Mouse (Mus musculus) WW6 (cell line): ENCODE measurements around the gene Mrps34.

Experiments used
- DNase-seq: peaks from one replicate; pipeline ENCODE4 v3.0.0-alpha.2; 2013; ENCODE audit warnings: low read depth, low spot score

The Mrps34 gene

DNA sequence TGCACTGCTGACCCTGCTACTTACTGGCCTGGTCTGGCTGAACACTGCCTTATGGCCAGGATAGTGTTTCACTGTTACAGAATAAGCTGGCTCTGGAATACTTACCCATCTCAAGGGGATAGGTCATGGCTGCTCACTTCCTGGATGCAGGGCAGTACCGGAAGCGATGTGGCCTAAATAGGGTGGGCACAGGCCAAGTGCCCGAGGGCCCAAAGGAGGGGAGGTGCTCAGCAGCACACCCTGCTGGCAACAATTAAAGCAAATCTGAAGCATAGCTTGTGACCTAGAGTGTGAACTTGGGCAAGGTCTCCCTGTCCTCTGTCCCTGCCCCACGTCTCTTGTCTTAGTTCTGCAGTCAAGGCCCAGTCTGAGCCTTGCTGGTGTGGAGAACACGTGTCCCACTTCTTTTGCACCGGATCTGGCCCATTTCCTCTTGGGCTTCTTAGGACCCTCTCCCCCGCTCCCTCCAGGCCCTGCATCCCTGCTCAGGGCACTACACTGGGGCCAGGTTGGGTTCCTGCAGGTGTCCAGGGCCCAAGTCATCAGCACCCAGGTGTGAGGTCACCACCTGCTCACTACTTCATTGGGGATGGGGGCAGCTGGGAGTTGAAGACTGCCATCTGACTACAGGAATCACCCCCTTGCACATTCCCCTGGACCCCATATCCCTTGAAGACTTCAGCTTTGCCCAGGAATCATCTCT is 13.0 kb upstream of the Mrps34 start:
- DNase-seq = no peak

DNA sequence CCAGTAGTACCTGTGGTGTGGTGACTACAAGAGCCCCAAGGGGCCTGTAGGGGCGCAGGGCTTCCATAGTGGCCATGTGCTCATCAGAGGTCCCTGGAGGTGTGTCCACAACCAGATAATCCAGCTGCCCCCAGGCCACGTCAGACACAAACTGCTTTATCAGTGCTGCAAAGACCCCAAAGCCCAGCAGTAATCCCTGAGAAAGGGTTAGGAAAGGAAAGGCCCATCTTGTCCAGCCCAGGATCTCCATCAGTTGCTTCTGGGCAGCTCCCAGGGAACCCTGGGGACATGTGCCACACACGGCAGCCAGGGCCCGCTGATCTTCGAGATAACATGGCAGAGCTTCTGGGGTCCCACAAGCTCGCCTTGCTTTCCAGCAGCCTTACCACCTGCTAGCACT is 10.5 kb upstream of the Mrps34 start:
- DNase-seq = no peak

DNA sequence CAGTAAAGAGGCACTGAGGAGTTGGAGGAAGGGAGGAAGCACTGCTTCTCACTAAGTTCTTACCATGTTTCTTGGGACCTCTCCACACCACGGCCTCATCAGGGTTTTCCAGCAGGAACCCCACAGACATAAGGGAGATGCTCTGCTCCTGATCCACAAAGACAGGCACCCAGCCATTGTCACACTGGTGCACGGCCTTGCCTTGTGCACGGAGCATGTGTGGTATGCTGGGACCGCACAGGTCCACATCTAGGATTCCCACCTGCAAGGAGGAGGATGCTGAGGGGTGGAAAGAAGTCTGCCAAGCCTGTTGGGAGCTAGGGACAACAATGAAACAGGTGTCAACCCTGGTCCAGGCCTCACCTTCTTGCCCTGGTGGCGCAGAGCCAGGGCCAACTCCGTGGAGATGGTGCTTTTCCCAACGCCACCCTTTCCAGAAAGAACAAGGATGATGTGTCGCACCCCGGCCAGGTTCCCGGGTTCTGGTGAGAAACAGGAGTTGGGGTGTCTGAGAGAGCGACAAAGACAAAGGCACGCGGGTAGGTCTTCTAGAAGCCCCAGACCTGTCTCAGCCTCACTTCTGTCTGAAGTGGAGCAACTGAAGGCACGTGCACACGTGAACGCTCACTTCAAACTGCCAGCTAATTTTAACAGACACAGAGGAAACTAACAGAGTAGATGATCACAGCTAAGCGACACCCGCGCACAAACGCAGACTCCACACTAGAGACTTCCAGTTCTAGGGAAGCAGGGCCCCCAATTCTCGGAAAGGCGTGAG is 9.4 kb upstream of the Mrps34 start:
- no peak for DNase-seq

DNA sequence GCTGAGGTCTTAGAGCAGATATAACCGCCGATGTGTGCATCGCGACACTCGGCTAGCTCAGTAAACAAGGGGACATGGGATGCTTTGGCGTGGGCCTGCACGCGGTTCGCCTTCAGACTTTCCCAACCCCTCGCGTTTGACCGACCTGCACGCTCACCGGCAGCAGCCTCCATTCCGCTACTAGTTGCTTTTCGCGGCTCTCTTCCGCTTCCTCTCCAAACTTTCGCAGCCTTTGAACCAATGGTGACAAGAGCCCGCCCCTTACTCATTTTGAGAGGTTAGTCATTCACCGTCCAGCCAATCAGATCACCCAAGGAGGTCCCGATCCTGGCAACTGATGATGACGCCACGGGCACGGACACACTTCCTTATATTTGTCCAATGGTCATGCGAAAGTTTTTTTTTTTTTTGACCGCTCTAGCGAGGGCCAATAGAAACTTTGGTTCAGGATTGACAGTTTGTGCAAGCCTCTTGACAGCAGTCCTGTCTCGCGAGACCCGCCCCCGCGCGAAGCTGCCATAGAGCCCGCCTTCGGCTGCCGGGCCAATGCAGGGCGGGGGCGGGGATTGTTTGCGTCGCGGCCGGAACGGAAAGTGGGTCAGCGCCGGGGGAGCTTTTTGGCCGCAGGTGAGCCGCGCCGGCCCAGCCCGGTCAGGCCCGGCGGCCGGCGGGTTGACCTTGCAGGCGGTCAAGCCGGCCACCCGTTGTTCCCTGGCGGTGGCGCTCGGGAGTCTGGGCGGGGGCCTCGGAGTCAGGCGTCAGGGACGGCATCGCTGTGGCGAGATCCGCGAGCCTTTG is 8.6 kb upstream of the Mrps34 start, which contains the start of the genes Nubp2 and Spsb3:
TSS of gene Nubp2 (minus strand) at position 216 of the 798 bp plus-strand sequence.
TSS of gene Spsb3 (plus strand) at position 510 of the 798 bp plus-strand sequence.
- peak; percentile 98 for DNase-seq

DNA sequence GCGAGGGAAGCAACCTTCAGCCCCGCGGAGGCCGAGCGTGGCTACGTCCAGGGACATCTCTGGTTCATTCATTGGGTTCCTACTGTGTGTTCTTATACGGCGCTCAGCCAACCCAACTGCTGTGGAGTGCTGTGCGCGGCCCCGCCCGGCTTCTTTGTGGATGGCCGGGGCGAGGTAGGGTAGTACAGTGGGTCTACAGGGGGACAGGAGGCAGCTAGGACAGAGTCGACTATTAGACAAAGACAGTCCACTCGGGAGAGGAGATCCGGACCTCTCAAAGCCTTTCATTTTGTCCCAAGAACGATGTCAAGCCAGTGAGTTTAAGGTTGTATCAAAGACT is 8.0 kb upstream of the Mrps34 start:
- DNase-seq = no peak

DNA sequence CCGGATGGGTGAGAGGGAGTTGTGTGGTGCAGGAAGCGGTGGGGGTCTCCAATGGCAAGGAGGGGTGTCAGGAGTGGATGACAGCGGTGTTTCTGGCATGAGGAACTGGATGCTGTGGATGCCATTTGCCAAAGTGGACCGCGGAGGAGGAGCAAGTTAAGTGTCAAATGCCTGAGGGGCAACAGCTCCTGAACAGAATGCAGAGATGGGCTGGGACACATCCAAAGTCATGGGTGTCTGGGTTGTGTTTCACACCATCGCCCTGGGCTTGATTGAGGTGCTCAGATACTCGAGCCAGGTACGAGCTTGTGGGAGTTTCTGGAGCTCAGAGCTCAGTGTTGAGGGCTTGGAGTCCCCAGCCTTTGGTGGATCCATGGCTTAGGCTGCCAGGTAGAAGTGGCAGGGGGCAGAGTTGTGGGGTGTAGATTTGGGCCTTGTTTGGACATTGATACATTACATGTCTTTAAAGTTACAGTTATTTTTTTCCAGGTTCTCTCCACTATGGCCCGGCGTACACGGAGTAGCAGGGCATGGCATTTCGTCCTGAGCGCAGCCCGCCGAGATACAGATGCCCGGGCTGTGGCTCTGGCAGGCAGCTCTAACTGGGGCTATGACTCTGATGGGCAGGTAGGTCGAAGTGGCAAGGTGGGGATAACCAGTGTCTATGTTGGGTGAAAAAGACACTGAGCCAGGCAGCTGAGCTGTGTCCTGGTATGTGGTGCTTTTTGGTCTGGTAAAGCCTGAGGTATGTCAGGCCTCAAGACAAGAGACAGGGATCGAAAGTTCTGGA is 7.4 kb upstream of the Mrps34 start:
- DNase-seq = no peak

DNA sequence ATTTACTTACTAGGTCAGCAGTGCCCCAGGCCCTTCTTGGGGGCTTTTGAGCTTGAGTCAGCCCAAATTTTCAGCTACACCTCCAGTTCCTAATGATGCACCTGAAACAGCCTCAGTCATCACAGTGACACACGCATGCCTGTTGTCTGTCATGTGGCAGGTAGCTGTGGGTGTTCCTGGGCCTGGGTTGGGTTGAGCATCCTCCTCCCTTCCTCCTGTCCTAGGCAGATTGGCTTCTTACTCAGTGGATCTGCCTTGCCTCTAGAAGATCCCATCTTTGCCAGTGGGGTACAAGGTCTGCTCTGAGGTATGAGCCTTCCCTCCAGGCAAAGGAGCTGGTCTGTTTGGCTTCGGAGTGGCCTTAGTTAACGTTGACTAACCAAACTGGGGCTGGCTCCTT is 6.1 kb upstream of the Mrps34 start:
- DNase-seq = no peak

DNA sequence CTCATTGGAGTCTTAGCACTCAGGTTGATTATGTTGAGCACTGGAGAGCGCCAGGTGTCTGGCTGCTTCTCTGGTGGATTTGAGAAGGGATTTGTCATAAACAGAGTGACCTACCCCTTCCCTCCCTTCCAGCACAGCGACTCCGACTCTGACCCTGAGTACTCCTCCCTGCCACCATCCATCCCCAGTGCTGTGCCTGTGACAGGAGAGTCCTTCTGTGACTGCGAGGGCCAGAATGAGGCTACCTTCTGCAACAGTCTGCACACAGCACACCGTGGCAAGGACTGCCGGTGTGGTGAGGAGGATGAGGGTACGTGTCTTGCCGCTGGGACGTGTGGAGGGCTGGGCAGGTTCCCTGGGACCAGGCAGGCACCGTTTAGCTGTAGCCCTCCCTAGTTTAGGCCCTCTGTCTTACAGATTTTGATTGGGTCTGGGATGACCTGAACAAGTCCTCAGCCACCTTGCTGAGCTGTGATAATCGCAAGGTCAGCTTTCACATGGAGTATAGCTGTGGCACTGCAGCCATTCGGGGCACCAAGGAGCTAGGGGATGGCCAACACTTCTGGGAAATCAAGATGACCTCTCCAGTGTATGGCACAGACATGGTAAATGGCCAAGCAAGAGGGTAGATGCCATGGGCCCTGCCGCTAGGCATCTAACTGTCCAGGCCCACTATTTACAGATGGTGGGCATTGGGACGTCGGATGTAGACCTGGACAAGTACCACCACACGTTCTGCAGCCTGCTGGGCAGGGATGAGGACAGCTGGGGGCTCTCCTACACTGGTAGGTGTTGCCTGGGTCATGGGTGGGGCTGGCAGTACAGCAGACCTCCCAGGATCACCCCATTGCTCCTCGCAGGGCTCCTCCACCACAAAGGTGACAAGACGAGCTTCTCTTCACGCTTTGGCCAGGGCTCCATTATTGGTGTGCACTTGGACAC is 4.5 kb upstream of the Mrps34 start:
- no peak for DNase-seq

DNA sequence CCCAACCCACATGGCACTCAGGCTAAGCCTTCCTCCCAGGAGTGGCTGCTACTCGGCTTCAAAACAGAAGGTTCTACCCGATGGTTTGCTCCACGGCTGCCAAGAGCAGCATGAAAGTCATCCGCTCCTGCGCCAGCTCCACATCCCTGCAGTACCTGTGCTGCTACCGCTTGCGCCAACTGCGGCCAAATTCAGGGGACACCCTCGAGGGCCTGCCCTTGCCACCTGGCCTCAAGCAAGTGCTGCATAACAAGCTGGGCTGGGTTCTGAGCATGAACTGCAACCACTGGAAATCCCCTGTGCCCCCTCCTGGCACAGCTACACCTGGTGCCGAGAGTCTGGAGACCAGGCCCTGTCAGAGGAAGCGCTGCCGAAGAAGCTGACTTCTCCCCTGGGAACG is 3.6 kb upstream of the Mrps34 start:
- no peak for DNase-seq

DNA sequence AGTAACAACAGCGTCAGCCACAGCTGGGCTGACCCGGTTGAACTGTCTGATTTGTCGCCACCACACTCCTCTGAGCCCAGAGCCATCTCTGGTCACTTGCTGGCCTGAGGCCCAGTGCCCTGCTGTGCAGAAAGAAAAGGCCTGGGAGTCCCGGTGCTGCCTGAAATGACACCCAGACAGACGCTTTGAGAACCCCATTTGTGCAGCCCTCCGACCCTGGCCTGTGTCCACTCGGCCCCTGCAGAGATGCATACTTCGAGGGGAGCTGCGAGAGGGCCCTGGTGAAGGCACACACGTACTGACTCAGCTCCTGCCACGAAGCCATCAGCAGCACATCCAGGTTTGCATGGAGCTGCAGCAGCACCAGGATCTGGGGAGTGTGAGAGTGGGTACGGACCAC is 2.1 kb upstream of the Mrps34 start:
- no peak for DNase-seq

DNA sequence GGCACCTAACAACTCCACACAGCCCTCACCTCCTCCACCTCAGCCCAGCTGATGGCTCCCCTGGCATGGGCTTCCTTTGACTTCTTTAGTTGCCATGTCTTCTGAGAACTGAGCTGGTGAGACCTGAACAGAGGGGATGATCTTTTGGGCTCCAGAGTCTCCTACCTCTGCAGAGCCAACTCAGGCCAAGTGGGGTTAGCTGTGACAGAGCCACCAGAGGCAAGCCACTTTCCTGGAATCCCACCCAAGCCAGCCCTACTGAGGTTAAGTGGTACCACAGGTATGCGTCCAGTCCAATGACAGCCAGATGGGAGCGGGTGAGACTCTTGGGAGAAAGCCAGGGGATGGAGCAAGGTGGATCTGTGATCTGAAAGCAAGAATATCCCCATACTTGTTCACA is 1.6 kb upstream of the Mrps34 start:
- no peak for DNase-seq

DNA sequence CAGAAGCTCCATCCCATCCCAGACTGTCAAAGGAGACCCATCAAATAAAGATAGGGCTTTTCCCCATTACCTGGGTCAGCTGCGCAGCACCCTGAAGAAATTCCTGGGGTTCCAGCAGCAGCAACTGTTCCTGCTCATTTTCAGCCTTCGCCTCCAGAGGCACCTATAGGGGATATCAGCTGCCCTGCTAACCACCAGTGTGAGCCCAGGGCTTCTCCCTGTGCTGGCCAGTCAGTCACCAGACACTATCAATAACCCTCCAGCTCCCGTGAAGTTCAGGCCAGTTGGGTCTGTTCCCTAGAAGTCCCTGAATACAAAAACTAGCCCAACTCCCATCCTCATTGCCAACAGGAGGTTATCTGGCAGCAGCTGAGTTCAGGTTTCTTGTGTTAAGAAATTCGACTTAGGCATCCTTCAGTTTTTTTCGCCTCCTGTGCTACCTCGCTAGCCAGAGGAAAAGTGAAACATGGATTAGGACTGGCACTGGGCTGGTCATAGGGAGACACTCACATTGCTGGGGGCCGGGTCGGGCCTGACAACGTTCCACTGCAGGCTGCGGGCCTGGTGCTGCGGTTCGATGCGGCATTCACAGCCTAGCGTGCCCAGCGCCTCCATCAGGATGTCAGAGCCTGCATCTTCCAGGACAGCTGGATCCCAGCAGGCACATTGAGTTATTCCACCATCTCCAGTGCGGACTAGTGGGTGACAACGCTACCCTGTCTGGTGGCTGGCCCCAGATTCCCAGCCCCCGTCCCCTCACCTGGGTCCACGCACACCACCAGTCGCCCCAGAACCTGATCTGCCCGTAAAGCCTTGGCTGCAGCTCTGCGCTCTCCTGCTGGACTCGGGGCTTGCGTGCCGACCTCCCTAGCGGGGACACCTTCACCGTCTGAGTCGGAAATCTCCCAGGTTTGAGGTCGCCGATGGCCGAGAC is 588 bp upstream of the Mrps34 start:
- DNase-seq = no peak

DNA sequence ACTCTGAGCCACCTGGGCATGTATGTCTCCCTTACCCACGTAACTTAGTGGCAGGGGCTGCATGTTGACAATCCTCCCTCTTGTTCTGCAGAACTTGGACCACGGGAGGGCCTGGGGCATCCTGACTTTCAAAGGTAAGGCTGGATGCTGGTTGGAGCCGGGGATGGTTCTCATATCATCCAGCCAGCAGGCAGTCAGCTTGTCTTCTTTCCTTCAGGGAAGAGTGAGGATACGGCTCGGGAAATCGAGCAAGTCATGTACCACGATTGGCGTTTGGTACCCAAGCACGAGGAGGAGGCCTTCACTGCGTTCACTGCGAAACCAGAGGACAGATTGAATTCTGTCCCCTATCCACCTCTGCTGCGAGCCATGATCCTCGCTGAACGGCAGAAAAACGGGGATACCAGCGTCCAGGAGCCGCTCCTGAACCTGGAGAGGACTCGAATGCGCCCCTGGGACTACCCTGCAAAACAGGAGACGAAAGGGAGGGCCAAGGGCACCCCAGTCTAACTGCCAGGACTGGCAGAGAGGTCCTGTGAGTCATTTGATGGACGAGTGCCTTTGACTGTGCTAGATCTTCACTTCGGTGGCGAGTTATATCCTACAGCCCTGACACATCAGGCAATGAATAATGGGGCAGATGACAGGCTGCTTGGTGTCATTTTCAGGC is 790 bp downstream of the Mrps34 start:
- DNase-seq = no peak

DNA sequence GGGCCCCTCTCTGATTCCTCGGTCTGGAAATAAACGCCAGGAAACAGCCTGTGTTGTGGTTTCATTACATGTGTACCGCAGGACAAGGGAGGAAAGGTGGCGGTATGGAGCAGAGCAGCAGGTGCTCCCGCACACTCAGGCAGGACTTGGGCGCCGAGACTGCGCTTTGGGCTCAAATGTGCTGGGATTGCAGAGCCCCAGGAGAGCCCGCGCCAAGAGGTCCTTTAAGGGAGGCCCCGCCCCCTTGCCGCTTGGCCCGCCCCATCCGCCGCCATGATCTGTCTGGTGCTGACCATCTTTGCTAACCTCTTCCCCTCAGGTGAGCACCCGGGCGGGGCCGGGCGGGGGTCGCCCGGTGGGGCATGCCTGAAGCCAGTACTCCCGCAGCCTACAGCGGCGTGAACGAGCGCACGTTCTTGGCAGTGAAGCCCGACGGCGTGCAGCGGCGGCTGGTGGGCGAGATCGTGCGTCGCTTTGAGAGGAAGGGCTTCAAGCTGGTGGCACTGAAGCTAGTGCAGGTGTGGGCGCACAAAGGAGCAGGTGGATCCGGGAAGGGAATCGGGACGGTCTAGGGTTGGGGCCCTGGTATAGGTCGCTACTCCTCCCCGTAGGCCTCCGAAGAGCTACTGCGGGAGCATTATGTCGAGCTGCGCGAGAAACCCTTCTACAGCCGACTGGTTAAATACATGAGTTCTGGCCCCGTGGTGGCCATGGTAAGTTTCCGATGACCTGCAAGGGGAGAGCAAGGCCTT is 1.5 kb downstream of the Mrps34 start, which contains the start of gene Nme3:
TSS of gene Nme3 (plus strand) at position 260 of the 752 bp plus-strand sequence.
- DNase-seq = no peak

DNA sequence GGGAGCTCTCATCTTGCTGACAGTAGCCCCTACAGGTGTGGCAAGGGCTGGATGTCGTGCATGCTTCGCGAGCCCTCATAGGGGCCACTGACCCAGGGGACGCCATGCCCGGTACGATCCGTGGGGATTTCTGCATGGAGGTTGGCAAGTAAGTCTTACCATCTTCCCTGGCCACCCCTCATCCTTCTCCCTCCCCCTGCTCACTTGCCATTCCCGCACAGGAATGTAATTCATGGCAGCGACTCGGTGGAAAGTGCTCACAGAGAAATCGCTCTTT is 2.0 kb downstream of the Mrps34 start:
- no peak for DNase-seq

DNA sequence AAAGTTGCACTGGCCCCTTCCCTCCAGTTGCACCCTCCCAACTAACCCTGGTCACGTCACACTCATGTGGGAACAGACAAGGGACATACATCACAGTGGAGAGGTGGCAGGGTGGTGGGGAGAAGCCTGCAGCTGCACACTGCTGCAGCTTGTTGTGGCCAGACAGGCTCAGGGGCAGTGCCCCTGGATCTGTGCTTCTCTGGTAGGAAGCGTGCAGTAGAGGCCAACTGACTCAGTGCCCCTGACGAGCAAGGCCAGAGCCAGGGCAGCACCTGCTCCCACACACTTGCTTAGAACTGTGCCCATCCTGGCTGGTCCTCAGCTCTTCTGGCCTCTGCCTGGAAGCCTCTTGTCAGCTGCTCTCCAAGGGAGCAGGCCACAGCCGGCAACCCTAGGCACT is 2.7 kb downstream of the Mrps34 start:
- DNase-seq = no peak

DNA sequence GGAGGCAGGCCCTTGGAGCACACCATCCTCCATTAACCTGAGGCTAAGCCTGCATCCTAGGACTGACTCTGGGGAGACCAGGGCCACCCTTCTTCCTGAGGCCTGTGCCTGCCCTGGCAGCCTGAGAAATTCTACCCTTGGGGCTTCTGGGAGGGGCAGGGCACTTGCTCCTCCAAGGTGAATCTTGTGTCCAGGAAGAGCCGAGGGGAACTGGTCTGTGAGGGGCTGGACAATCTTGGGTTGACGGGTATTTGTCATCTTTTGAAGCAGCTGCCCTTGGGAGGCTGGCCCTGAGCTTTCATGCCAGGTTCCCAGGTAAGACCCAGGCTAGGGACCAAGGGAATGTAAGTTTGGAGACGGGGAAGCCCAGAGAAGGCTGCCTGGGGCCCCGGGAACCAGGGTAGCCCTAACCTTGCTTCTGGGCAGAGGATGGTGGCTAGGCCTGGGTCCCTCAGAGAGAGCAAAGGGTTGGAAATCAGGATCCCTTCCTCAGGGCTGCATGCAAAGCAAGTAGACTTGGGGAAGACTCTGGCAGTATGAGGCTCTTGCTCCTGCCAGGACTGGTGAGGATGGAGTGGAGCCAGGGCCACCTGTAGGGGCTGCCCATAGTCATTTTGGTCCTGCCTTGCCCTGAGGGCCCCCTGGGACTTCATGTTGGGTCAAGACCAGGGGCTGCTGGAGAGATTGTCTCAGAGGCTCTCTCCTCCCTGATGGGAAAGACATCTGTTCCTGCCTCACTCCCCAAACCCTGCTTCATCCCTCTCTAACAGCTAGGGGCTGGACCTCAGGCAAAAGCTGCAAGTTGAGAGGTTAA is 3.3 kb downstream of the Mrps34 start:
- DNase-seq = no peak
